Mouse (Mus musculus) frontal cortex, adult (tissue): ENCODE results near the gene Dip2c.

ENCODE experiments used
- ATAC-seq: cut with Nextera tagmentation; 2 replicates; pipeline ENCODE4 v1.9.2; 2017; ENCODE audit warnings: mild to moderate bottlenecking, moderate library complexity, mixed read lengths; ENCODE audit not compliant: low TSS enrichment

Gene Dip2c

DNA sequence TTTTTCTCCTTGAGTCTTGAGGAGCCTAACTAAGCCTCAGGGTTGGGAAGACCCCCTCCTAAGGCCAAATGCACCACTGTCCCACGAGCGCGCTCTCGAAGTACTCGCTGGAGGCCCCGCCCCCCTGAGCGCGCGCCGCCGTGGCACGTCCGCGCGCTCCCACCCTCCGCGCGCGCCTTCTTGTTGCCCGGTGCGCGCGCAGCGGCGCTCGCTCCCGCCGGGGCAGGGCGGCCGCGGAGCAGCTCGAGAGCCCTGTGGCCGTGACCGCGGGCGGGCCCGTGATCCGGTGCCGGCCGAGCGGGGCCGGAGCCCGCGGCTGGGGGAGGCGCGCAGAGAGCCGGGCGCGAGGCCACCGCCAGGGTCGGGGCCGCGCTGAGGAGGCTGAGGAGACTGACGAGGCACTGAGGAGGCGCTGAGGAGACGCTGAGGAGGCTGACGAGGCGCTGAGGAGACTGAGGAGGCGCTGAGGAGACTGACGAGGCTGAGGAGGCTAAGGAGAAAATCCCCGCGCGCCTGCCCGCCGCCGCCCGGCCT lies at the start of gene Dip2c:
Gene Dip2c, plus strand, starts transcription at position 207 of the 534 bp plus-strand sequence.
- peak; percentile 90 for ATAC-seq

DNA sequence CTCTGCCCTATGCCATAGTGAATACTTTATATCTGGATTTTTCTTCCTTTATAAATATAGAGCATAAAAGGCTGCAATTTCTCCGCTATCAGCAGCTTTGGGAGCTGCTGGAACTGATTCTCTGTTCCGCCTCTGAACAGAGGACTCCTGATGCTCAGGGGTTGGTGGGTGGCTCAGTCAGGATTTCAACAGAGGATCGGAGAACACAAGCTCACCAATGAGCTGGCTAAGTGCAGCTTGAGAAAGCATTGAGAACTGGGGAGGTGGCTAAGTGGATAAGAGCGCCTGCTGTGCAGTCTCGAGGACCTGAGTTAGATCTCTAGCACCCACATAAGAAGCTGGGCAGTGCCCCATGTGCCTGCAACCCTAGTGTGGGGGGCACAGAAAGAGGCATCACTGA lies 49.2 kb upstream of the Dip2c start:
- ATAC-seq: peak; percentile 81

GRCm38 (mm10) chr13:9237495-9237894 lies 38.8 kb upstream of the Dip2c start:
- no peak for ATAC-seq

DNA sequence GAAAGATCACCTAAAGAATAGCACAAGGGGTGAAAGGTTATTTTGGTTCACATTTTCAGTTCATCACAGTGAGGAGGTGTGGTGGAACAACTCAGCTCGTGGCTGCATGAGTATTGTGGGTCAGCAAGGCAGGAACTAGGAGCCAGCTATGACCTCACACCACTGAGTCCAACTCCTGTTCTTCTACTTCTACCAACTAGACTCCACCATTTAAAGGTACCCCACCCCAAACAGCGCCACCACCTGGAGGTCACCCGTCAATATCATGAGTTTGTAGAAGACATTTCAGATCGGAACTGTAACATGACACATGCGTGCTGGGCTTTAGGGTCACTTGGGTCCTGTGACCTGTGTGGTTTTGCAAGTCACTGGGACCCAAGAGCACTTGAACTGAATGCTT lies 37.2 kb upstream of the Dip2c start:
- no peak for ATAC-seq

DNA sequence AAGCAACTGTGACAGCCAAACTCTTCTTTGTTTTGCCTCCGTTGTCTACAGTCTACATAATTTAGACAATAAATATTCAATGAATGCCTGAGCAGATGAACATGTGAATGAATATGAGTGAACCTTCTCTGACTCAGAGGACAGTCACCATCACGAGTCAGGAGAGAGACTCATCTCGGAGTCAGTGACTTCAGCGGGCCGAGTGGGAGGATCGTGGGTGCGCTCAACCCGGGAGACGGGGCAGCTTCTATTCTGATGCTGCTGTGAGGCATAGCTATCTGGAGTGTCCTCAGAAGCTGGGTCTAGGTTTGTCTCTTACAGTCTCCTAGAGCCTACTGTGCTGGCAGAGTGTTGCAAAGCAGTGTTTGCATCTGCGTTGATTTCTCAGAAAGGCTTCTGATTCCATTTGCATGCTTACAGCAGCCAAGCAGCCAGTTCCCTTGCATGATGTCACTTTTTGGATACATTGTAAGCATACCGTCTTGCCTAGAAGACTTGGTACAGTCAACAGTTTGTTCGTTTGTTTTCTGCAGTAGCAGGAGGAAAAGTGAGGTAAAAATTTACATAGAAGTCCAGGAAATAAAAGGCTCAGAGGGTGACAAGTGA lies 36.6 kb upstream of the Dip2c start:
- peak; percentile 98 for ATAC-seq

DNA sequence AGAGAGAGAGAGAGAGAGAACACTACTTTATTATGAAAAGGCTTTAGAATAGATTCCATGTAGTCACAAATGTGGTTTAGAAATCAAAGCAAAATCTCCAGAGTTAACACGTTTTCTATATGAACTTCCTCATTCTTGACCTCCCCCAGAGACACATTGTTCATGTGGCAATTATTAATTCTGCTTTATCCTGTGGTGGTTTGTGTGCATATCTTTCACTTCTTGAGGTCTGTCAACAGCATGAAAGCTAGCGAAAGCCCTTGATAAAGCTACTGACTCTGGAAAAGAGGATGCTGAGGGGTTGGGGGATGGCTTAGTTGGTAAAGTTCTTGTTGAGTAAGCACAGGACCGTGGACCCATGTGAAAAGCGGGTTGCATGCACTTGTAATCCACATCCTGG lies 14.6 kb upstream of the Dip2c start:
- ATAC-seq: no peak

GRCm38 (mm10) chr13:9265516-9265915 lies 10.8 kb upstream of the Dip2c start:
- no peak for ATAC-seq

DNA sequence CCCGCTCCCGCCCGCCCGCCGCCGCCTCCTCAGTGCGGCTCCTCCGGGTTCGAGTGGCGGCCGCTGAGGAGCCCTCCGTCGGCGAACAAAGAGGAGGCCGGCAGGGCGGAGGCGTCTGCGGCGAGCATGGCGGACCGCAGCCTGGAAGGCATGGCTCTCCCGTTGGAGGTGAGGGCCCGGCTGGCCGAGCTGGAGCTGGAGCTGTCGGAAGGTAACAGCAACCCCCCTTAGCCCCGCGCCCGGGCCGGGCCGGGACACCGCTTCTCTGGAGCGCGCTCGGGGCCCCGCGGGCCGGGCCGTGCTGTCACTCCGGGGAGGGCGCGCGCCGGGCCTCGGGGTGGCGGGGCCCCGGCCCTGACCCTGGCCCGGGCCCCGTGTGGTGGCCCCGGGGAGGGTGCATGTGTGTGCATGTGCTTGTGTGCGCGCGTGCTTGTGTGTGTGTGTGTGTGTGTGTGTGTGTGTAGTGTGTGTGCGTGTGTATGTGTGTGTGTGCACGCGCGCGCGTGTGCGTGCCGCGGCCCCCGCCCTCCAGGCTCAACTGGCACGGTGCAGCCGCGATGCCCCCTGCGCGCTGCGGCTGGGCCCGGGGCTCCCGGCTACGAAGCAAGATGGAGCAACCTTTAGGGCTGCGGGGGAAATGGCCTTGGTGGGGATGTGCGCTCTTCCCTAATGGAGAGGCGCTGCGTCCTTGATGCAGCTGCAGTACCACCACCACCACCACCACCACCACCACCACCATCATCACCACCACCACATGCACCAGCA lies 710 bp downstream of the Dip2c start:
- ATAC-seq: peak; percentile 48

GRCm38 (mm10) chr13:9277621-9277960 lies 1.3 kb downstream of the Dip2c start:
- peak; percentile 11 for ATAC-seq

DNA sequence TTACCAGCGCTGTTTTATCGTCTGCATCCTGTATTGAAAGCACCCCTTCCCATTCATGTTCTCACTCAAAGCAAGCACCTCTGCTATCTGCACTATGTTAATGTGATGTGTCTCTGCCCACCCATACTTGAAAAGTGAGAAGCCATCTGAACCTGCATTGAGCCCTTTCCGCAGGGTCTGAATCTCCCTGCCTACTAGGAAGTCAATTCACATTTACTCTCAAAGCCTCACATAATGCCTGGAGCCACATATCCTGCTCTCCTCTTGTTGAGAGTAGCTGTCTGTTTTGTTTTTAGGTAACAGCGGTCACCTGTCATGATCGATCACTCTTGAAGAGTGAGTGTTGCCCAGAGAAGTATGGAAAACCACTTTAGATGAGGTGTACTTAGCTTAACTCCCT lies 2.3 kb downstream of the Dip2c start:
- no peak for ATAC-seq

DNA sequence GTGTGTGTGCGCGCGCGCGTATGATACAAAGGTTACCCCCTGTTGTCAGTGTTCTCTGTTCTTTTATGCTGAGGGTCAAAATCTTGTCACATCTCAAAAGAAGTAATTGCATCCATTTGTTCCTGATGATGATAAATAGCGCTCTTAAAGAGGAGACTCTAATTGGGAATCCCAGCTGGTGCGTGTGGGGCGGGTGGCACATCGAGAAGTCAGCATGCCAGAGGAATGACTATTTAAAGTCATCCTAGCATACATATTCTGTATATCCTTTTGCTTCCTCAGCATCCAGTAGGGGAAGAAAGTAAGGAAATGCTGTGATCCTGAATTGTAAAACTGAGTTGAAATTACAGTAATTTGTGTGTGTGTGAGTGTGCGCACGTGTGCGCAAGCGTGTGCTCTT lies 6.7 kb downstream of the Dip2c start:
- ATAC-seq: peak; percentile 89

GRCm38 (mm10) chr13:9289916-9290315 lies 13.6 kb downstream of the Dip2c start:
- no peak for ATAC-seq

GRCm38 (mm10) chr13:9296285-9296684 lies 20.0 kb downstream of the Dip2c start:
- ATAC-seq: no peak

GRCm38 (mm10) chr13:9297266-9297665 lies 20.9 kb downstream of the Dip2c start:
- no peak for ATAC-seq

- peak; percentile 52; the same call in 1 of the 2 replicates for ATAC-seq
Measured at GRCm38 (mm10) chr13:9297689-9298088, 21.4 kb downstream of the Dip2c start.

DNA sequence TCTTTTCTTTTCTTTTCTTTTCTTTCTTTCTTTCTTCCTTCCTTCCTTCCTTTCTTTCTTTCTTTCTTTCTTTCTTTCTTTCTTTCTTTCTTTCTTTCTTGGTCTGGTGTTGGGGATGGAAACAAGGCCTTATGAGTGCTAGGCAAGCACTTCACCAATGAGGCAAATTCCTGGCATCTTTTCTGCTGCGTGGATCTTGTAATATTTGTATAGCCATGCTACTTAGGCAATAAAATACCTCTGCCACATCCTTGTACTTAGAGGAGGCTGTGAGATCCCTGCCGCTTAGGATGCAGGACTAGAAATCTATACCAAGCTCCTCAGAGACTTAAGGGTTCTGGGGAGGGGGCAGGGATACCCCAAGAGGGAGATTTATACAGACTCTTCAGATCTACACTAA lies 23.3 kb downstream of the Dip2c start:
- no peak for ATAC-seq

GRCm38 (mm10) chr13:9308863-9309262 lies 32.5 kb downstream of the Dip2c start:
- no peak for ATAC-seq

DNA sequence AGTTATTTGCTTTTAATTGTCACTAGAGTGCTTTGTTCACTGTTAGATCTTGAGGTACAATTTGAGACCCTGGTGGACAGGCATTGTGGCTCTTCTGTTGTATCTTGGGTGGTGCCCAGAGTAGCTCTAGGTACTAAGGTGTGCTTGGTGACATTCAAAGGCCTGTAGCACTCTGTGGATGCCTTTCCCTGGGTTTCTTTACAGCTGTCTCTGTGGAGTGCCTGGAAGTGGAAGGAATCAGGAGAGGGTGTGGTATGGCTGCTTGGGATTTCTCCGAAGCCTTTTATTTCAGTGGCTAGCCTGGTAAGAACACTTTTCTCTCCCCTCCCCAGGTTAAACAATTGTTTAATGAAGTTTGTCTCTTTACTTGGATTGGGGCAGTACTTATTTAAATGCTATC lies 34.5 kb downstream of the Dip2c start:
- no peak for ATAC-seq

DNA sequence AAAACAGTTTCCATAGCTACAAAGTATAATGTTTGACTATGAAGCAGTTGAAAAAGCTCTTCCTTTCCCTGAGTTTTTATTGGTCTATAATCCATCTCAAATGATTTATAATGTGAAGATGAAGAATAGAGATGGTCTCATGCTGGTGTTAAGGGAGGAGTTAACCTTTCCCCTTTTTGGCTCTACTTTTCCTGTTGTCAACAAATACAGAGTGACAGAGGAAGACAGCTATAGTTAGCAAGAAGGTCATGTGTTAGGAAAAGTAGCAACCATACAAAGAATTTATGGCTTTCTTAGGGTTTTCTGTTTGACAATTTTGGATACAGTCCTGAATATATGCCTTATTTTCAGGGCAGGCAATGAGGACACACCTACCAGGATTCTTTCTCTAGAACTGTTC lies 36.6 kb downstream of the Dip2c start:
- ATAC-seq: no peak

- ATAC-seq: no peak
Measured at GRCm38 (mm10) chr13:9314099-9314712, 37.9 kb downstream of the Dip2c start.

DNA sequence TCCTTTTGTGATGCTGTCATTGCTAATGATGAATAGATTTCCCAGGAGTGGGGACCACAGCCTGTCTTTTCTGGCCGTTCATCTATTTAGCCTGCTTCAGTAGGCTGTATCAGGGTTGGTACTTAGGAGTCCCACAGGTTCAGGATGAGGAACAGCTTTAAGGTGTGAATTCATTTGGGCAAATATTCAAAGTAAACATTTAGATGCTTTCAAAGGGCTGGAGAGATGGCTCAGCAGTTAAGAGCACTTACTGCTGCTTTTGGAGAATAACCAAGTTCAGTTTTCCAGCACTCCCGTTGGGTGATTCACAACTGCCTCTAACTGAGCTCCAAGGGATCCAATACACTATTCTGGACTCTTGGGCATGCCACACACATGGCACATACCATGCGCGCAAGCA lies 38.4 kb downstream of the Dip2c start:
- no peak for ATAC-seq

DNA sequence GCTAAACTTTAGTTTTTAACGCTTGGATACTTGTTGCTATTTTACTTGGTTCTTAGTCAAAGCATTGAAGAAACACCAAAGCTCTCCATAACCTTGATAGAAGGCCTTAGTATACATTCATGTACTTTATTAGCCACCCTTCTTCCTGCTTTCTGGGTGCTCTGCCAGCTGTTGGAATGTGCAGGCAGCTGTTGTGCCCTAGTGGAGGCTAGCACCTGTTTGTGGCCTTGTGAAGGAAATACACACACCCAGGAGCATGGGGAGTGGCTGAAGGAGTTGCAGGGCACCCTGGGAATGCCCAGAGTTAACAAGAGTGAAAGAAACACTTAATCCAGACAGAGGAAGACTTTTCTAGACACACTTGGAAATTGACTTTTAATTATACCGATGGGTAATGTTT lies 43.4 kb downstream of the Dip2c start:
- ATAC-seq: no peak

DNA sequence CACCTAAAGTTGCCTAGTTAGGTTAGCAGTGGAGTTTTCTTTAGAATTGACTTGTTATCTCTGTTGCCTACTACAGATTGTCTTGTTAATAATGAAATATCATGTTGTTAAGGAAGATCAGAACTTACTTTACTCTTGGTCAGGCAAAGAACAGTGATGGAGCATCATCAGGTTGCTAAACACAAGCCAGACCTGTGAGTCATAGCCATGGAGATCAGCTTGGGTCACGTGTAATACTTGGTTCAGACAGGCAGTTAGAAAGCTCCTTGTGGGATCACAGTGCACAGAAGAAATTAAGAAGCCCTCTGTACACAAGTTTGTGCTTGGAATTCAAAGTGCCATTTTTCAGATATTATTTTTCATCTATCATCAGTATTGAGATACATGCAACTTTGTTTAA lies 48.9 kb downstream of the Dip2c start:
- no peak for ATAC-seq
